Comparison of ENCODE assay signal across 12 mouse cellular contexts in the genomic region with DNA sequence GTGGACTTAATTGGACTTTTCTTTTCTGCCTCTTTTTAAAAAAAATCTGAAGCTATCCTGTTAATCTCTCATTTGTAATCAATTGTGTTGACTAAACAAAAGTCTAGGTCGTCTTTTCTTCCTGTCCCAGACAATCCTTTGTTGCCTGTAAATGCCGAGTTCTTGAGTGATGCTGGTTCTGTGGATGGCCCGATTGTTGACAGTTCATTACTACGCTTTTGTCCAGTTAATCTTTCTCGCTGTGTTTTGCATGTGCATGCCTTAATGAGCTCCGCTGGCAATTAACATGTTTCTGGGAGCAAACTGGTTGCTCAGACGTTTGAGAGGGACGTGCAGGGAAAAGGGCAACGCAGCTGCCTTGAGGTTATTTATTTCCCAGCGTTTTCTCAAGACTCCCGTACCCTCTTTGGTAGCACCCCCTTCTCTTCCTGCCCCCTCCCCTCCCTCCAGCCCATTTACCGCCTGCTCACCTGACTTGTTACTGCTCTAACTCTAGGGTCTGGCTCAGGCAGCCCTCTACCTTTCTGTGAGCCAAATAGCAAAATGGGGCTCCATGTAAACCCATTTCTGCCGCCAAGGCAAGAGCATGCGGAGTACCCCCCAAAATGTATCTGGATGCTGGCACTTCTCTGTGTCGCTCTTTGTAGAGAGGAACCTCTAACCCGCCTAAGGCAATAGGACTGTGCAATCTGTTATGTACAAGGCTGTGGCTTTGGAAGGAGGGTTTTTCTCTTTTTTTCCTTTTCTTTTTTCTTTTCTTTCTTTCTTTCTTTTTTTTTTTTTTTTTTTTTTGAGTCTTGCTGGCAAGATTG. TPM values are rescaled to one million over a fixed set of nuclear protein-coding genes. Genes with fewer than 3 reads are reported as not detected.
A peak's percentile ranks its signal among the peaks of the same experiment; 100 is the strongest.
DNase-seq lines count a peak whose midpoint lies in the region; ATAC-seq and TF ChIP-seq lines count a peak whose summit lies in the region.
"Had no signal": no experiment of that assay in that cellular context is flagged by ENCODE, and none has a peak within 500 bp of the region (broad histone marks: within the 10 kb centered on the region; RNA-seq: fewer than 3 reads in every experiment).

No protein-coding gene starts in this region.

- peaks cover 3% of the 10 kb centered on the region; the same call in 1 of the 2 replicates for H3K27me3 ChIP-seq in cerebellum, adult 2 months (ENCODE audit: control insufficient read depth, insufficient read depth, low read length)
- peaks cover 99% of the 10 kb centered on the region for H3K27me3 ChIP-seq in hindbrain, embryonic 13.5 days

- TF ChIP-seq CTCF in cerebellum, adult 2 months (IDR thresholded peaks at IDR 0.05; ENCODE audit: borderline replicate concordance, insufficient read depth, low read depth, low read length): no peak

- no peaks in the 10 kb centered on the region; the same call in 1 of the 2 replicates for H3K4me1 ChIP-seq in cerebellum, adult 2 months (ENCODE audit: control insufficient read depth, insufficient read depth, low read length)
- H3K4me1 ChIP-seq in hindbrain, embryonic 13.5 days (replicated peaks): peaks cover 8% of the 10 kb centered on the region

- H3K9ac ChIP-seq in hindbrain, embryonic 13.5 days: no peak overlapping the region

- no peak overlapping the region for H3K4me3 ChIP-seq in cerebellum, adult 2 months (replicated peaks; ENCODE audit: insufficient read depth, low read depth, low read length)
- no peak overlapping the region for H3K4me3 ChIP-seq in hindbrain, embryonic 13.5 days

- TF ChIP-seq POLR2A in cerebellum, adult 2 months (IDR thresholded peaks at IDR 0.05; ENCODE audit: borderline replicate concordance, insufficient read depth, low read length): no peak

- DNase-seq in cerebellum, postnatal 10 days: peak; percentile 14 to 25
- DNase-seq in cerebellum, adult 2 months: no peak
- DNase-seq in embryo, embryonic 9.5 days (ENCODE audit: extremely low spot score): peak; percentile 39
- DNase-seq in neural tube, embryonic 10.5 days (ENCODE audit: extremely low spot score, low spot score): peak; percentile 34
- no peak for DNase-seq in cerebellum, postnatal 25 days
- DNase-seq in urinary bladder, postnatal 14 days (ENCODE audit: low spot score): no peak
- DNase-seq in MN1 (ENCODE audit: low spot score): no peak
- DNase-seq: heart, postnatal 14 days; kidney, postnatal 36 days; lung, postnatal 4 days; thymus, postnatal 36 days had no signal

- no peak overlapping the region for H3K4me2 ChIP-seq in hindbrain, embryonic 13.5 days

- whole genome bisulfite sequencing in cerebellum, adult 2 months: 13% methylated on average over 16 of the region's 16 CpGs
- WGBS in hindbrain, embryonic 13.5 days: under 1% methylated on average over 16 of the region's 16 CpGs

- H3K9me3 ChIP-seq in hindbrain, embryonic 13.5 days: no peaks in the 10 kb centered on the region

- ATAC-seq in hindbrain, embryonic 13.5 days (ENCODE audit: low FRiP score): peak; percentile 56

- H3K27ac ChIP-seq in cerebellum, adult 2 months (ENCODE audit: insufficient read depth, low read length): no peak overlapping the region
- no peak overlapping the region for H3K27ac ChIP-seq in hindbrain, embryonic 13.5 days

- H3K36me3 ChIP-seq in hindbrain, embryonic 13.5 days: no peaks in the 10 kb centered on the region

RNA-seq across cellular contexts. Expression of a gene that starts 9.8 kb away (rescaled TPM):
- polyA plus RNA-seq in cerebellum, adult 2 months (2012; rRNA removed): not detected in 2 replicates
- polyA plus RNA-seq in hindbrain, embryonic 13.5 days (2015; fragmentation: Nextera tagmentation; extraction: Ambion mirVana): 0.10 and 0.74 TPM in 2 replicates

RNA-seq across cellular contexts. Expression of a gene that starts 54.2 kb away (rescaled TPM):
- polyA plus RNA-seq in cerebellum, adult 2 months (2012; rRNA removed): 25.6 and 27.4 TPM in 2 replicates
- polyA plus RNA-seq in hindbrain, embryonic 13.5 days (2015; fragmentation: Nextera tagmentation; extraction: Ambion mirVana): 31.5 and 34.8 TPM in 2 replicates

RNA-seq across cellular contexts. Expression of a gene that starts 54.4 kb away (rescaled TPM):
- 0.33 and 0.34 TPM in 2 replicates for polyA plus RNA-seq in cerebellum, adult 2 months (2012; rRNA removed)
- 0.10 TPM in 1 of 2 replicates, not detected in the other for polyA plus RNA-seq in hindbrain, embryonic 13.5 days (2015; fragmentation: Nextera tagmentation; extraction: Ambion mirVana)

Comparison
In these comparisons a context has a peak if more than half of its experiments do, and no peak if none do; other contexts are left out.
1. DNase-seq: peak in cerebellum, postnatal 10 days (2 of 2), embryo, embryonic 9.5 days (single experiment) and neural tube, embryonic 10.5 days (single experiment); none in cerebellum, adult 2 months (0 of 2), cerebellum, postnatal 25 days (0 of 2), urinary bladder, postnatal 14 days (single experiment) and MN1 (single experiment).